Mouse (Mus musculus) kidney, embryonic 14.5 days (tissue): ENCODE results near the gene Ppp3ca. TPM values are rescaled to one million over a fixed set of nuclear protein-coding genes. Genes with fewer than 3 reads are reported as not detected.

Source experiments
- ATAC-seq: fragments of 200-750 bp; cut with Nextera tagmentation; 2 replicates; pipeline ENCODE4 v1.8.0; 2017; ENCODE audit warnings: moderate number of reproducible peaks, mild to moderate bottlenecking, moderate TSS enrichment, moderate library complexity; ENCODE audit not compliant: low FRiP score, low TSS enrichment
- H3K27ac ChIP-seq: fragments of 300-500 bp; sonication (generic); 2 replicates; pipeline ENCODE4 v1.5.1; 2014; ENCODE audit warnings: low read depth, mild to moderate bottlenecking, low read length, moderate library complexity, mixed read lengths
- H3K27me3 ChIP-seq: fragments of 300-500 bp; sonication (generic); 2 replicates; pipeline ENCODE4 v1.6.1; 2014; ENCODE audit warnings: mild to moderate bottlenecking, low read length; ENCODE audit not compliant: control insufficient read depth, insufficient read depth
- H3K36me3 ChIP-seq: fragments of 300-500 bp; sonication (generic); 2 replicates; pipeline ENCODE4 v1.6.1; 2014; ENCODE audit warnings: low read length, mixed read lengths; ENCODE audit not compliant: control insufficient read depth, insufficient read depth
- H3K4me1 ChIP-seq: fragments of 300-500 bp; sonication (generic); 2 replicates; pipeline ENCODE4 v1.6.1; 2014; ENCODE audit warnings: low read length, mixed read lengths; ENCODE audit not compliant: control insufficient read depth, insufficient read depth
- H3K4me2 ChIP-seq: fragments of 300-500 bp; sonication (generic); replicated peaks from 2 replicates; pipeline ENCODE4 v1.6.1; 2014; ENCODE audit warnings: low read depth, mild to moderate bottlenecking, low read length
- H3K4me3 ChIP-seq: fragments of 300-500 bp; sonication (generic); 2 replicates; pipeline ENCODE4 v1.5.1; 2014; ENCODE audit warnings: mild to moderate bottlenecking, low read length
- H3K9ac ChIP-seq: fragments of 300-500 bp; sonication (generic); 2 replicates; pipeline ENCODE4 v1.6.1; 2014; ENCODE audit warnings: low read depth, mild to moderate bottlenecking, low read length, moderate library complexity
- H3K9me3 ChIP-seq: fragments of 300-500 bp; sonication (generic); 2 replicates; pipeline ENCODE4 v1.6.1; 2016; ENCODE audit warnings: low read length; ENCODE audit not compliant: control insufficient read depth
- WGBS: fragments of 180-500 bp; shearing (Covaris S2); extraction: QIAGEN DNeasy Blood & Tissue Kit; methylation state at CpG from one replicate; pipeline ENCODE4 v1.1.7; 2014; 5-methylcytosine and 5-hydroxymethylcytosine counted together
- polyA plus RNA-seq: library from polyadenylated mRNA; unstranded; fragments of >200 nt; fragmentation: Nextera tagmentation; extraction: Ambion mirVana; gene quantifications from 2 replicates; pipeline ENCODE4 v1.2.1, GENCODE M21; 2014

Gene Ppp3ca
- polyA plus RNA-seq, 1 experiment from 2014 or later: 76.7 TPM

GRCm38 (mm10) chr3:136900986-136901385 is 231.1 kb downstream of the Ppp3ca start:
- H3K4me3 ChIP-seq: no peak overlapping the region
- no peaks in the 10 kb centered on the region for H3K4me1 ChIP-seq
- no peak overlapping the region for H3K4me2 ChIP-seq
- WGBS: 91% methylated on average over 6 of the region's 6 CpGs
- H3K9ac ChIP-seq: no peak overlapping the region
- H3K9me3 ChIP-seq: no peaks in the 10 kb centered on the region
- H3K36me3 ChIP-seq: peaks cover 11% of the 10 kb centered on the region; the same call in 1 of the 2 replicates
- no peaks in the 10 kb centered on the region for H3K27me3 ChIP-seq
- ATAC-seq: no peak
- H3K27ac ChIP-seq: no peak overlapping the region

DNA sequence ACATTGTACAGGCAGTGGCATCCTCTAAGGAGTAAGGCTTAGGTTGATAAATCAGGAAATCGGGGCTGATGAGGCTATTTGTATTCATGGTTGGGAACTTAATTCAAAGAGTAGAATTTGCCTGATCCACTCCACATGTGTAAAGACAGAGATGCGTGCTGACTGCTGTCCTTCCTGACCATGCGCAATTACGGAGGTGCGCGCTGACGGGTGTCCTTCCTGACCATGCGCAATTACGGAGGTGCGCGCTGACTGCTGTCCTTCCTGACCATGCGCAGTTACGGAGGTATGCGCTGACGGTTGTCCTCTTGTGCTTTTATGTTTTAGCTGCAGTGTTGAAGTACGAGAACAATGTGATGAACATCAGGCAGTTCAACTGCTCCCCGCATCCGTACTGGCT is 232.9 kb downstream of the Ppp3ca start:
- ATAC-seq: no peak
- Histone ChIP-seq H3K4me3 (no peak overlapping the region), H3K9me3 (no peaks in the 10 kb centered on the region), H3K27ac (no peak overlapping the region), H3K36me3 (peaks cover 11% of the 10 kb centered on the region; the same call in 1 of the 2 replicates), H3K27me3 (no peaks in the 10 kb centered on the region), H3K4me2 (no peak overlapping the region), H3K4me1 (no peaks in the 10 kb centered on the region), H3K9ac (no peak overlapping the region)
- WGBS: 96% methylated on average over 18 of the region's 18 CpGs

DNA sequence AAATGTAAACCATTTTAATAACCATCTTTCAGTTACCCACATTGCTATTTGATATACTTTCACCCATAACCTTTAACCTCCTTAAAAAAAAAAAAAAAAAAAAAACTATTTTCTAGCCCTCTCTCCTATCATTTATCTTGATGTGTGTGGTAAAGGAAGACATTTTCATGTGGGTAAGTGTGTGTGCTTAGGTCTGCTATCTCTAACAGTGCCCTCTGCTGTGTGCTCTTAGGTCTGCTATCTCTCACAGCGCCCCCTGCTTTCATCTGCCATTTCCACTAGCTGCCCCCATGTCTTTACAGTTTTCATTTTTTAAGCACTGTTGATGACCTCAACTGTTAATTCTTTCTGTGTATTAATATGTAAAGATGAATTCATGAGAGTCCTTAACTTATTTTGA is 235.7 kb downstream of the Ppp3ca start:
- Histone ChIP-seq H3K4me1 (no peaks in the 10 kb centered on the region), H3K36me3 (peaks cover 11% of the 10 kb centered on the region; the same call in 1 of the 2 replicates), H3K4me3 (no peak overlapping the region), H3K4me2 (no peak overlapping the region), H3K9ac (no peak overlapping the region), H3K27ac (no peak overlapping the region), H3K27me3 (no peaks in the 10 kb centered on the region), H3K9me3 (no peaks in the 10 kb centered on the region)
- no peak for ATAC-seq
- 81% methylated on average over 1 of the region's 1 CpGs for WGBS

- Histone ChIP-seq H3K9me3 (no peaks in the 10 kb centered on the region), H3K36me3 (no peaks in the 10 kb centered on the region; the same call in 1 of the 2 replicates), H3K4me1 (no peaks in the 10 kb centered on the region), H3K4me3 (no peak overlapping the region), H3K27ac (no peak overlapping the region), H3K27me3 (no peaks in the 10 kb centered on the region), H3K9ac (no peak overlapping the region), H3K4me2 (no peak overlapping the region)
- WGBS: 46% methylated on average over 3 of the region's 3 CpGs
- no peak for ATAC-seq
Measured at GRCm38 (mm10) chr3:136909534-136909933, 239.6 kb downstream of the Ppp3ca start.

DNA sequence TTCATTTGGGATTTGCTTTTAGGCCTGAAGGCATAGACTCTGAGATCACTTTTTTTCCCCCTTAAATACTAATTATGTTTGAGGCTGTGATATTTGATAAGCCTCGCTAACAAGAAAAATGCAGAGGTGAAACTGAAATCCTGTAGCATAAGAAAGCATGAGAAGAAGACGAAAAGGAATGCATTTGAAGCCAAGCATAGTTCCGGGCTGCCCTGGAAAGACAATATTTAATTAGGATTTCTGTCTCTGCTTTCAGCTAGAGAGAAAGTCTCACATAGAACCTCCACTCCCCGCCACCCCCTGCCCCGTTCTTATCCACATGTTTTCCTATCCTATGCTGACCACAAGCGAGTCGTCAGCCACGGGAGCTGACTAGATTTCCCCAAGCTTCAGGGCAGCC is 241.4 kb downstream of the Ppp3ca start:
- no peak overlapping the region for H3K4me2 ChIP-seq
- WGBS: 64% methylated on average over 8 of the region's 8 CpGs
- no peak for ATAC-seq

GRCm38 (mm10) chr3:136917080-136917479 is 247.2 kb downstream of the Ppp3ca start:
- Histone ChIP-seq H3K27me3 (no peaks in the 10 kb centered on the region), H3K4me1 (no peaks in the 10 kb centered on the region), H3K36me3 (peaks cover 7% of the 10 kb centered on the region; the same call in 1 of the 2 replicates), H3K27ac (no peak overlapping the region), H3K9me3 (no peaks in the 10 kb centered on the region), H3K4me3 (no peak overlapping the region), H3K4me2 (no peak overlapping the region), H3K9ac (no peak overlapping the region)
- no peak for ATAC-seq
- WGBS: 97% methylated on average over 7 of the region's 7 CpGs

More for the DNA sequence above, 241.4 kb downstream of the Ppp3ca start:
- Histone ChIP-seq H3K4me1 (no peaks in the 10 kb centered on the region), H3K27ac (no peak overlapping the region), H3K9ac (no peak overlapping the region), H3K4me3 (no peak overlapping the region), H3K36me3 (no peaks in the 10 kb centered on the region; the same call in 1 of the 2 replicates), H3K27me3 (no peaks in the 10 kb centered on the region), H3K9me3 (no peaks in the 10 kb centered on the region)

- Histone ChIP-seq H3K4me1 (no peaks in the 10 kb centered on the region), H3K27ac (no peak overlapping the region), H3K9ac (no peak overlapping the region), H3K36me3 (peaks cover 14% of the 10 kb centered on the region; the same call in 1 of the 2 replicates), H3K4me2 (no peak overlapping the region), H3K4me3 (no peak overlapping the region), H3K27me3 (no peaks in the 10 kb centered on the region), H3K9me3 (no peaks in the 10 kb centered on the region)
- ATAC-seq: no peak
Measured at GRCm38 (mm10) chr3:136933071-136933470, 263.1 kb downstream of the Ppp3ca start.

DNA sequence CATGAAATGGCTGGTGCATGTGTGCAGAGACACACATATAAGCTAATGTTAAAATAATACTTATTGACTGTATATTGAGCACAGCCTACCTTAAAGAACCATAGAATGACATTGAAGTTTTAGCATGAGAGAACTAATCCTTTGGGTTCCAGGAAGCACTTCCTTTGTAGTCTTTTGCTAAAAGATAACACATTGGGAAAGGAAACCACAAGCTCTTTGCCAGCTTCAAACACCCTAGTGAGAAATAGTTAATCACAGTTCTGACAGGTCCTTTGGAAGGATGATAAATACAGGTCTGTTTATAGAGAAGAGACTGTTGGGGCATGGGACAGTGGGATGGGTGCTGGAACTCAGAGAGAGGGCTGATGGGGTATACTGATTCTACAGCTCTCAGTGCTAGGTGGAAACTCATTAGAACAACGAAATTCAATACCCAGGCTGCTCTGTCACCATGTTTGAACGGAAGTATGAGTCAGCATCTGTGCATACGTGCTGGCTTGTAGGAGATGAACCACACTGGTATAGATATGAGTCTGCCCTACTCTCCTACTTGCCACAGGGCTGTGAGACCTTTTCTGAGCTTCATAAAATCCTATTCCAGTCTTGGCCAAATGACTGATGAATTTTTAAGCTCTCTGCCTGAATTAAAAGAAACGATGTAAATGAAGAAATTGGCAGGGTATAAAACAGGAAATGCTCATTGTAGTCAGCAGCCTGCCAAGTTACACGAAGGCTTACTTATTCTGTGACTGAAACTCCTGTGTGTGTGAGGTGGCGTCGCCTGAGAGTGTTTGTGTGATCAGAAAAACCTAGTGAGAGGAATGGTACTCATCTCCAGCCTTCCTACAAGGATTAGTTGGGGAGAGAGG is 271.0 kb downstream of the Ppp3ca start:
- no peaks in the 10 kb centered on the region for H3K27me3 ChIP-seq
- no peak overlapping the region for H3K27ac ChIP-seq
- WGBS: 63% methylated on average over 7 of the region's 7 CpGs
- no peak overlapping the region for H3K4me2 ChIP-seq
- H3K4me3 ChIP-seq: no peak overlapping the region
- 0 out of 2 replicates have a peak, but pooled peaks cover 4% of the 10 kb centered on the region for H3K4me1 ChIP-seq
- no peaks in the 10 kb centered on the region for H3K9me3 ChIP-seq
- no peak overlapping the region for H3K9ac ChIP-seq
- no peaks in the 10 kb centered on the region; the same call in 1 of the 2 replicates for H3K36me3 ChIP-seq
- ATAC-seq: no peak

DNA sequence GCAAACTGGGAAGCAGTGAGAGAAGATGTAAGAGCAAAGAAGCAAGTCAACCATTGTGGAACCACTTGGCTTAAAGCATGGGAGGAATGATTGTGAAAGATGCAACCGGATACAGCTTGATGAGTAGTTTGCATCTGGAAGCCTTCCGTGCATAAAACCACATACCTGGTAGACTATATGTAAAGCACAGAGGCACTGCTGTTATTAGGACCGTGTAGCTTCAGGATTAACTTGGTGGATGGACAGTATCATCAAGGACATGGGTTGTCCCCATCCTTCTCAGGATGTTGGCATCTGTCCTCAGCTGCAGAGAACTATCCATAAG is 271.6 kb downstream of the Ppp3ca start:
- Histone ChIP-seq H3K4me1 (0 out of 2 replicates have a peak, but pooled peaks cover 4% of the 10 kb centered on the region), H3K27me3 (no peaks in the 10 kb centered on the region), H3K36me3 (no peaks in the 10 kb centered on the region; the same call in 1 of the 2 replicates), H3K4me3 (no peak overlapping the region), H3K4me2 (no peak overlapping the region), H3K9me3 (no peaks in the 10 kb centered on the region), H3K9ac (no peak overlapping the region), H3K27ac (no peak overlapping the region)
- no peak for ATAC-seq
- WGBS: 88% methylated on average over 3 of the region's 3 CpGs
